Mouse (Mus musculus) hindbrain, postnatal 0 days (tissue): ENCODE measurements around the gene Fli1. TPM values are rescaled to one million over a fixed set of nuclear protein-coding genes. Genes with fewer than 3 reads are reported as not detected.

Experiments used
- ATAC-seq: fragments of 200-750 bp; cut with Nextera tagmentation; 2 replicates; pipeline ENCODE4 v1.8.0; 2017; ENCODE audit warnings: mild to moderate bottlenecking, moderate TSS enrichment, moderate library complexity
- DNase-seq: peaks from one replicate; pipeline ENCODE4 v3.0.0-alpha.2; 2015; ENCODE audit warnings: low spot score
- H3K27ac ChIP-seq: fragments of 300-500 bp; sonication (generic); 2 replicates; pipeline ENCODE4 v1.5.1; 2014; ENCODE audit warnings: mild to moderate bottlenecking
- H3K27me3 ChIP-seq: fragments of 300-500 bp; sonication (generic); 2 replicates; pipeline ENCODE4 v1.6.1; 2014; ENCODE audit warnings: low read length, mixed read lengths; ENCODE audit not compliant: insufficient read depth
- H3K36me3 ChIP-seq: fragments of 300-500 bp; sonication (generic); 2 replicates; pipeline ENCODE4 v1.6.1; 2014; ENCODE audit warnings: low read length, mixed read lengths; ENCODE audit not compliant: insufficient read depth
- H3K4me1 ChIP-seq: fragments of 300-500 bp; sonication (generic); 2 replicates; pipeline ENCODE4 v1.6.1; 2014; ENCODE audit warnings: antibody characterized with exemption, low read length, mixed read lengths; ENCODE audit not compliant: insufficient read depth
- H3K4me2 ChIP-seq: fragments of 300-500 bp; sonication (generic); 2 replicates; pipeline ENCODE4 v1.6.1; 2014; ENCODE audit warnings: low read depth, mild to moderate bottlenecking, low read length, moderate library complexity, mixed read lengths
- H3K4me3 ChIP-seq: fragments of 300-500 bp; sonication (generic); 2 replicates; pipeline ENCODE4 v1.5.1; 2014; ENCODE audit warnings: low read length
- H3K9ac ChIP-seq: fragments of 300-500 bp; sonication (generic); replicated peaks from 2 replicates; pipeline ENCODE4 v1.6.1; 2014; ENCODE audit warnings: mild to moderate bottlenecking, low read length, moderate library complexity, mixed read lengths
- H3K9me3 ChIP-seq: fragments of 300-500 bp; sonication (generic); 2 replicates; pipeline ENCODE4 v1.6.1; 2016; ENCODE audit warnings: low read length, mixed read lengths
- CTCF ChIP-seq: IDR thresholded peaks from 2 replicates; pipeline ENCODE4 v1.5.1; 2016; ENCODE audit warnings: antibody characterized with exemption, control low read depth, low read depth
- WGBS: fragments of 180-500 bp; shearing (Covaris S2); extraction: QIAGEN DNeasy Blood & Tissue Kit; methylation state at CpG from one replicate; pipeline ENCODE4 v1.1.7; 2014; 5-methylcytosine and 5-hydroxymethylcytosine counted together
- polyA plus RNA-seq: library from polyadenylated mRNA; unstranded; fragments of >200 nt; fragmentation: Nextera tagmentation; extraction: Ambion mirVana; gene quantifications from 2 replicates; pipeline ENCODE4 v1.2.1, GENCODE M21; 2015
- total RNA-seq: library from RNA; depleted of rRNA; stranded (reverse); fragments of >200 nt; gene quantifications from 2 replicates; pipeline ENCODE4 v1.2.3, GENCODE M21; 2014; rRNA removed

The Fli1 gene
- total RNA-seq (6.9 and 10.8 TPM in 2 replicates), polyA plus RNA-seq (5.6 and 6.7 TPM in 2 replicates)

DNA sequence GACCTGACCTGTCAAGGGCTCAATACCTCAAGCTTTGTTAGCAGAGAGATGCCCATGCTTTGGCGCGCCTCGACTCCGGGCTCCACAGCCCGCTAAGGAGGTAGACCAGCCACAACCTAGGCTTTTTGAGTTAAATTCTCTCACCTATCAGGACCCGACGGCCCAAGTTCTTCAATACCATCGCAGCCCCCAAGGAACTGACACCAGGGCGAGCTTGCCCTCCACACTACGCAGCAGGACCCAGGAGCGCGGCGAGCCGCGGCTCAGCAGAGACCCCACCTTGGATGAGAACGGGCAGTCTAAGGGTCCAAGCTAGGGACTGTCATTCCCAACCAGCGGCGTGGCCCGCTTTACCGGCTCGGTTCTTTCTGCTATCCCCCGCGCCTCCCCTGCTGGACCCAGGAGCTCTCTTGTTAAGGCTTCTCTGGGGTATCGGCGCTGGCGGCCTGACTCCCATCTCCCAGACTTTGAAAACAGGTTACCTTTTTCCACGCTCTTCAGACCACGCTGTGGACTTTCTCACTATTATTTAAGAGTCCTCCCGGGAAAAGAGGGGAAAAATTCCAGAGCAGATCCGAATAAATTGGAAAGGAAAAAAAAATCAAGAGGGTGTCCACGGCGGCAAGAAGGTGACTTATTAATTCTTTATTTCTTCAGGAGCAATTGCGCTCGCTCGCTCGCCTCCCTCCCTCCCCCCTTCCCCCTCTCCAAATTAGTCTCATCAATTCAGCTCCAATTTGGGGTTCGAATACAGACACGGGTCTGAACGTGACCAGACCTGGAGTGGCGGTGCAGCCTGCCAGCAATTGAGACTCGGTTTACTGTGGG, at the start of gene Fli1:
Gene Fli1, minus strand, starts transcription at position 650 of the 828 bp plus-strand sequence.
- Histone ChIP-seq H3K9ac (peak within 1 kb of the TSS; percentile 41; the same call in 1 of the 2 replicates), H3K9me3 (no peaks in the 10 kb centered on the region), H3K4me3 (peak within 1 kb of the TSS; percentile 50), H3K4me1 (peaks cover 16% of the 10 kb centered on the region; the same call in 1 of the 2 replicates), H3K27ac (peak within 1 kb of the TSS; percentile 27; the same call in 1 of the 2 replicates), H3K27me3 (peaks cover 56% of the 10 kb centered on the region), H3K36me3 (no peaks in the 10 kb centered on the region), H3K4me2 (peak within 1 kb of the TSS; percentile 88)
- DNase-seq (no peak), ATAC-seq (no peak)
- TF ChIP-seq CTCF = no peak
- 1% methylated on average over 41 of the region's 41 CpGs for WGBS

DNA sequence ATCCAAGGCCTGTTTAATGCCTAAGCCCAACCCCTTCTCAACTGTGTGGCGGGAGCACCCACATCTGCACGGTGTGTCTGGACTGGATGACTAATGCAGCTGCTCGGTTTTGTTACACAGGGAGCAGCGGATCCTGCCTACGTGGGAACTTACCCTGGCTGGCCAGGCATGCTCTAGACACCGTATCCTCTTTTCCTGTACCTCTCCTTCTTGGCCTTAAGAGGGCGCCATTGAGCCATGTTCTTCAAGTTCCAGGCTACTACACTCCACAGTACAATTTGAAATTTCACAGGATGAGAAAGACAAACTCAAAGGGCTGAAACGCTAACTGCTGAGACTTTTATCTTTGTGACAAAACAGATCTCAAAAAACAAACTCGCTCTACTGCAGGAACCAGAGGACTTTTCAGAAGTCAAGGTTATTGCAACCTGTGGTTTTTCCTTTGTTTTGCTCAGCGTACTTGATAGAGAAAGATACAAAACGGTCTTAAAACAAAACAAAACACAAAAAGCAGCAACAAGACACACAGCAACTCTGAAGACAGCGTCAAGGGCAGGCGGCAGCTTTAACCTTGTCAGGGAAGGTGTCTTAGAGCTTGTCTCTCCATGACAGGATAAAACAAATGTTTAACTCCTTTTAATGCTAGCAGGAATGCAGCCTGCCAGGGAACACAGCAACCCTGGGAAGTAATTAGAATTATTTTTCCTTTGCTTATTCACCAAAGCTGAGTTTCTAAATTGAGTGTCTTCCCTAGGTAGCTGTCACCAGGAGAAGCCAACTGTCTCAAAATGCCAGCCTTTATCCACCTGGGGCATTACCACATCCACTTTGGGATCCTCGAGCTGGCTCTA, 49.3 kb upstream of the Fli1 start:
- 7% methylated on average over 14 of the region's 14 CpGs for WGBS
- peak; percentile 96 for TF ChIP-seq CTCF
- H3K4me1 ChIP-seq = no peaks in the 10 kb centered on the region
- H3K27ac ChIP-seq = no peak overlapping the region
- no peaks in the 10 kb centered on the region for H3K9me3 ChIP-seq
- H3K9ac ChIP-seq = no peak overlapping the region
- peak; percentile 91 for DNase-seq
- H3K4me2 ChIP-seq = 0 out of 2 replicates have a peak overlapping the region, but pooled peaks have one; percentile 23
- H3K36me3 ChIP-seq = no peaks in the 10 kb centered on the region
- H3K27me3 ChIP-seq = no peaks in the 10 kb centered on the region; the same call in 1 of the 2 replicates
- H3K4me3 ChIP-seq = no peak overlapping the region
- ATAC-seq = peak; percentile 88

DNA sequence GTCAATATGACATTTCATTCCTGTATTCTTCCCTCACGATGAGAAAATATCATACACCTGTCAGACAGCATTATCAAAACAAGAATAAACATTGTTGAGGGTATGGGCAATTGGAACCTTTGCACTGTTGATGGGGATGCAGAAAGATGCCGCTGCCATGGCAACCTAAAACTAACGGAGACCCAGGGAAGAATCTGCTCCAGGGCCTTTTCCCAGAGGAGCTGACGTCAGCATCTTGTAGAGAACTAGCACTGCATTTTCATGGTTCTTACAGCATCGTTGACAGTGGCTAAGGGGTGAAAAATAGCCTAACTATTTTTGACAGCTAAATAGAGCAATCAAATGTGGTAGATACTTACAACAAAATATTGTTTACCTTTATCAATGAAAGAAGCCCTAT, 47.9 kb upstream of the Fli1 start:
- no peaks in the 10 kb centered on the region for H3K27me3 ChIP-seq
- H3K9ac ChIP-seq = no peak overlapping the region
- no peak overlapping the region for H3K27ac ChIP-seq
- ATAC-seq (no peak), DNase-seq (peak; percentile 36)
- no peak overlapping the region for H3K4me2 ChIP-seq
- no peaks in the 10 kb centered on the region for H3K9me3 ChIP-seq
- no peaks in the 10 kb centered on the region for H3K36me3 ChIP-seq
- H3K4me3 ChIP-seq = no peak overlapping the region
- 37% methylated on average over 5 of the region's 5 CpGs for WGBS
- no peak for TF ChIP-seq CTCF
- no peaks in the 10 kb centered on the region for H3K4me1 ChIP-seq

GRCm38 (mm10) chr9:32589900-32590299, 47.2 kb upstream of the Fli1 start:
- Histone ChIP-seq H3K27me3 (no peaks in the 10 kb centered on the region), H3K9me3 (no peaks in the 10 kb centered on the region), H3K27ac (no peak overlapping the region), H3K9ac (no peak overlapping the region), H3K4me3 (no peak overlapping the region), H3K4me2 (no peak overlapping the region), H3K36me3 (no peaks in the 10 kb centered on the region), H3K4me1 (no peaks in the 10 kb centered on the region)
- WGBS = 8% methylated on average over 8 of the region's 8 CpGs
- DNase-seq (peak; percentile 91), ATAC-seq (peak; percentile 75)
- peak; percentile 97 for TF ChIP-seq CTCF

GRCm38 (mm10) chr9:32585357-32585756, 42.7 kb upstream of the Fli1 start:
- DNase-seq = peak; percentile 35
- no peaks in the 10 kb centered on the region for H3K9me3 ChIP-seq
- peak; percentile 59 for TF ChIP-seq CTCF
- H3K27ac ChIP-seq = no peak overlapping the region
- H3K4me1 ChIP-seq = no peaks in the 10 kb centered on the region
- WGBS = 44% methylated on average over 7 of the region's 7 CpGs
- H3K9ac ChIP-seq = no peak overlapping the region
- no peaks in the 10 kb centered on the region for H3K36me3 ChIP-seq
- no peak overlapping the region for H3K4me3 ChIP-seq
- no peaks in the 10 kb centered on the region for H3K27me3 ChIP-seq
- ATAC-seq = peak; percentile 62
- H3K4me2 ChIP-seq = no peak overlapping the region

GRCm38 (mm10) chr9:32583905-32584304, 41.2 kb upstream of the Fli1 start:
- no peaks in the 10 kb centered on the region for H3K27me3 ChIP-seq
- H3K36me3 ChIP-seq = no peaks in the 10 kb centered on the region
- no peak overlapping the region for H3K27ac ChIP-seq
- no peak for DNase-seq
- H3K4me3 ChIP-seq = no peak overlapping the region
- H3K4me1 ChIP-seq = no peaks in the 10 kb centered on the region
- H3K9me3 ChIP-seq = no peaks in the 10 kb centered on the region
- 84% methylated on average over 6 of the region's 6 CpGs for WGBS
- H3K4me2 ChIP-seq = no peak overlapping the region
- no peak for ATAC-seq
- H3K9ac ChIP-seq = no peak overlapping the region
- TF ChIP-seq CTCF = no peak
